Mouse (Mus musculus) heart, embryonic 10.5 days (tissue): ENCODE data around the gene Dpep3. TPM values are rescaled to one million over a fixed set of nuclear protein-coding genes. Genes with fewer than 3 reads are reported as not detected.

Experiments
- microRNA-seq: library from miRNA; unstranded; fragments of <30 nt; microRNA quantifications from one replicate; pipeline ENCODE4, GENCODE M21; 2017
- polyA plus RNA-seq: library from polyadenylated mRNA; unstranded; fragments of >200 nt; fragmentation: Nextera tagmentation; extraction: Ambion mirVana; gene quantifications from 2 replicates; pipeline ENCODE4 v1.2.1, GENCODE M21; 2016

The Dpep3 gene
- polyA plus RNA-seq, 1 experiment from 2014 or later = not detected

Small RNA genes within 50 kb of the gene (microRNA-seq; reads per million reads assigned to microRNA genes)
- not detected for gene Mir7074

Other genes starting within 250 kb of the Dpep3 start
- 13.1 and 18.2 TPM in 2 replicates for gene Gfod2, start 220.8 kb downstream of the Dpep3 start, polyA plus RNA-seq
- 8.6 and 10.4 TPM in 2 replicates for gene Ranbp10, start 152.1 kb downstream of the Dpep3 start, polyA plus RNA-seq
- gene Tsnaxip1, start 151.7 kb downstream of the Dpep3 start, polyA plus RNA-seq = 0.06 TPM in 2 replicates
- gene Cenpt, start 126.2 kb downstream of the Dpep3 start, polyA plus RNA-seq = 46.5 and 55.2 TPM in 2 replicates
- 61.6 and 74.0 TPM in 2 replicates for gene Thap11, start 124.3 kb downstream of the Dpep3 start, polyA plus RNA-seq
- 274 and 314 TPM in 2 replicates for gene Nutf2, start 118.8 kb downstream of the Dpep3 start, polyA plus RNA-seq
- 50.2 and 52.6 TPM in 2 replicates for gene Edc4, start 98.5 kb downstream of the Dpep3 start, polyA plus RNA-seq
- gene Nrn1l, start 85.9 kb downstream of the Dpep3 start, polyA plus RNA-seq = 0.43 and 0.46 TPM in 2 replicates
- gene Pskh1, start 79.0 kb downstream of the Dpep3 start, polyA plus RNA-seq = 30.3 and 30.4 TPM in 2 replicates
- 1.9 and 2.6 TPM in 2 replicates for gene Ctrl, start 45.6 kb downstream of the Dpep3 start, polyA plus RNA-seq
- gene Psmb10, start 41.0 kb downstream of the Dpep3 start, polyA plus RNA-seq = 70.7 and 75.4 TPM in 2 replicates
- 1.7 and 7.9 TPM in 2 replicates for gene Lcat, start 36.0 kb downstream of the Dpep3 start, polyA plus RNA-seq
- gene Slc12a4, start 13.3 kb downstream of the Dpep3 start, polyA plus RNA-seq = 45.1 and 56.1 TPM in 2 replicates
- gene Dus2, start 11.9 kb upstream of the Dpep3 start, polyA plus RNA-seq = 19.7 and 19.8 TPM in 2 replicates
- gene Dpep2nb, start 26.5 kb upstream of the Dpep3 start, polyA plus RNA-seq = 0.31 TPM in 1 of 2 replicates, not detected in the other
- 16.1 and 18.7 TPM in 2 replicates for gene Ddx28, start 32.5 kb upstream of the Dpep3 start, polyA plus RNA-seq
- 4.9 and 6.5 TPM in 2 replicates for gene Nfatc3, start 79.4 kb upstream of the Dpep3 start, polyA plus RNA-seq
- gene Esrp2, start 157.5 kb upstream of the Dpep3 start, polyA plus RNA-seq = 2.4 and 5.4 TPM in 2 replicates
- gene Pla2g15, start 171.0 kb upstream of the Dpep3 start, polyA plus RNA-seq = 10.6 and 13.6 TPM in 2 replicates
- gene Slc7a6, start 189.4 kb upstream of the Dpep3 start, polyA plus RNA-seq = 47.3 and 67.8 TPM in 2 replicates
- gene Slc7a6os, start 231.5 kb upstream of the Dpep3 start, polyA plus RNA-seq = 24.1 and 38.1 TPM in 2 replicates
- 59.7 and 63.9 TPM in 2 replicates for gene Prmt7, start 231.5 kb upstream of the Dpep3 start, polyA plus RNA-seq